Mouse (Mus musculus) MN1 (cell line): ENCODE measurements around the gene Krtdap.
"Not testable (repeated sequence)": the region's sequence is repeated elsewhere in the genome, so short reads cannot be mapped to it uniquely, and the experiment has no call there.

Experiments used
- DNase-seq: peaks from one replicate; pipeline ENCODE4 v3.0.0-alpha.2; 2016; ENCODE audit warnings: low spot score

The Krtdap gene

GRCm38 (mm10) chr7:30787377-30788022 lies at the start of gene Krtdap:
TSS of gene Krtdap (plus strand) at chr7:30787896.
- DNase-seq = no peak

GRCm38 (mm10) chr7:30742570-30742969 lies 45.1 kb upstream of the Krtdap start:
- not testable (repeated sequence) for DNase-seq

- DNase-seq = not testable (repeated sequence)
Observed at GRCm38 (mm10) chr7:30743617-30744016, 44.1 kb upstream of the Krtdap start, which contains the start of gene Gapdhs. TSS of gene Gapdhs (minus strand) at chr7:30743681.

- no peak for DNase-seq
Observed at GRCm38 (mm10) chr7:30744022-30744598, 43.6 kb upstream of the Krtdap start.

GRCm38 (mm10) chr7:30747525-30748204 lies 40.0 kb upstream of the Krtdap start:
- DNase-seq = no peak

- DNase-seq = no peak
Observed at GRCm38 (mm10) chr7:30749824-30750606, 37.7 kb upstream of the Krtdap start.

GRCm38 (mm10) chr7:30751086-30751669 lies 36.5 kb upstream of the Krtdap start, which contains the start of gene Sbsn:
TSS of gene Sbsn (plus strand) at chr7:30751471.
- DNase-seq = no peak

GRCm38 (mm10) chr7:30757001-30757400 lies 30.7 kb upstream of the Krtdap start:
- no peak for DNase-seq

- DNase-seq = peak; percentile 30
Observed at GRCm38 (mm10) chr7:30758853-30759252, 28.8 kb upstream of the Krtdap start.

- no peak for DNase-seq
Observed at GRCm38 (mm10) chr7:30761769-30762352, 25.8 kb upstream of the Krtdap start.

- no peak for DNase-seq
Observed at GRCm38 (mm10) chr7:30763456-30763855, 24.2 kb upstream of the Krtdap start, which contains the start of gene Dmkn. TSS of gene Dmkn (plus strand) at chr7:30763756.

- no peak for DNase-seq
Observed at GRCm38 (mm10) chr7:30765173-30765572, 22.5 kb upstream of the Krtdap start.

- DNase-seq = no peak
Observed at GRCm38 (mm10) chr7:30766408-30766807, 21.3 kb upstream of the Krtdap start.

- DNase-seq = peak; percentile 55
Observed at GRCm38 (mm10) chr7:30769236-30769635, 18.5 kb upstream of the Krtdap start.

GRCm38 (mm10) chr7:30776104-30776503 lies 11.6 kb upstream of the Krtdap start:
- no peak for DNase-seq

- no peak for DNase-seq
Observed at GRCm38 (mm10) chr7:30777081-30777579, 10.6 kb upstream of the Krtdap start.

- DNase-seq = no peak
Observed at GRCm38 (mm10) chr7:30777911-30778310, 9.8 kb upstream of the Krtdap start.

GRCm38 (mm10) chr7:30781792-30782191 lies 5.9 kb upstream of the Krtdap start:
- DNase-seq = no peak

- DNase-seq = no peak
Observed at GRCm38 (mm10) chr7:30782658-30783057, 5.0 kb upstream of the Krtdap start.

- no peak for DNase-seq
Observed at GRCm38 (mm10) chr7:30785154-30785553, 2.5 kb upstream of the Krtdap start.
